Mouse (Mus musculus): ENCODE data around the gene Optc. TPM values are rescaled to one million over a fixed set of nuclear protein-coding genes. Genes with fewer than 3 reads are reported as not detected.

The Optc gene
- polyA plus RNA-seq, 1 experiment from 2014 or later, result 2.6 TPM

DNA sequence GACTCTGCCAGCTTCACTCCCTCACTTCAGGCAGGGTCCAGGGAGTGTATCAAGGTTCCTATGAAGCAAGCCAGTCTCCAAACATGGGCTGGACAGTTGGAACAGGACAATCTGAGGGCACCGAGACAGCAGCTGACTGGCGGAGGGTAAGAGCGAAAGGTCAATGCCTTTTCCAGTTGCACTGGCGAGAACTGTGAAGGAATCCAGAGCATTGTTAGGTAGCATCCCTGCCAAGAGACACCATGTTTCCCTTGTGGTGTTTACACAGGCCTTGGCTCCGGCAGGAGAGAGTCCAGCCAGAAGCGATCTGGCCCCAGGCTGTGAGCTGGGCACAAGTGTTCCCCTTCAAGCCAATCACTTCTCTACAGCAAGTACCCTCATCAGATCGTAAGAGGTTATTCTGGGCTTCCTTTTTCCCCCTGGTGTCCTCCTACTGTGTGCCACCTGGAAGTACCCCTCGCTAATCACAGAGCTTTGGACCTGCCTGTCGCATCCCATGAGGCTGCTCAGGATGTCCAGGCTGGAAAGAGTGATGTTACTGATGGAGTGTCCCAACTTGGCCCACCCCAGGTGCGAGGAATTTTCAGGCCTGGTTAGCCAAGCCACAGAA lies 26.7 kb upstream of the Optc start:
- no peaks in the 10 kb centered on the region for H3K4me1 ChIP-seq
- H3K9ac ChIP-seq, result no peak overlapping the region
- 90% methylated on average over 10 of the region's 10 CpGs for WGBS
- H3K27me3 ChIP-seq, result no peaks in the 10 kb centered on the region
- H3K4me2 ChIP-seq, result no peak overlapping the region
- H3K9me3 ChIP-seq, result peaks cover 5% of the 10 kb centered on the region; the same call in 1 of the 2 replicates
- no peak overlapping the region for H3K27ac ChIP-seq
- no peak for ATAC-seq (ENCODE audit: low FRiP score)
- H3K4me3 ChIP-seq (replicated peaks), result no peak overlapping the region
- no peaks in the 10 kb centered on the region for H3K36me3 ChIP-seq (replicated peaks)

DNA sequence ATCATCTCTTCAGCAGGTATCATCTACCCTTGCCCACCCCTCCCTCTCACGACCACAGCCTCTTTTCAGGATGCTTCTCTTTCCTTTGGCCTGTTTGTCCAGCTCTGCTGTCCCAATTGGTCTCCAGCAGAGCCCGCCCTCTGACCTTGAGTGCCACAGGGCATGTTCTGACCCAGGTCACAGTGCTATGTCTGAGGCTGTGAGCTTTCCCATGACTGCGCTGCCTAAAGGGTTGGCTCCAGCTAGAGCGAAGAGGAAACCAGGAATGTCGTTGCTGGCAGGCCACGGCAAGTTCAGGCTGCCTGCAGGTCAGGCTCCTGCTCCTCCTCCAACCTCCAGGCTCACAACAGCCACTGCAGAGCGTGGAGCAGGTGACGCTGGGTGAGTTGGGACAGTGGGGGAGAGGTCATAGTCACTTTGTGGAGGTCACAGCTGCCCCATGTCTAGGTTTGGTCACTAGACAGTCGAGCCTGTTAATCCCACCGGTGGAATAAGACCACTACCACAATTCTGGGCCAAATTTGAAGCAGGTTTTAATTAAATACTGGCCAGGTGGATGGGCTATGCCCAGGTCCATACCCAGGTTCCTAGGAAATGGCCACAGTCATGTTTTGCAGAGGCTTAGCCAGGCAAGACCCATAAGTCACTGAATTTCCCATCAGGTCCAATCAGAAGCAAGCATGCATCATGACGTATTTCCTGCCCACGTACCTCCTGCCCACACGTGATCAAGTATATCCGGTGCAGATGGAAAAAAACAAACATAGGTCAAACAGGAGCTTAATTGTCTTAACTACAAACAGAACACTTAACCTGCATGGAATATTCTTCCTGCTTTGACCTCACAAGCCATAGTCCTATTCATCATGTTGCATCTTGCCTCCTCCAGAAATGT lies 25.7 kb upstream of the Optc start:
- no peaks in the 10 kb centered on the region for H3K27me3 ChIP-seq
- H3K36me3 ChIP-seq (replicated peaks), result no peaks in the 10 kb centered on the region
- no peak overlapping the region for H3K9ac ChIP-seq
- H3K4me3 ChIP-seq (replicated peaks), result no peak overlapping the region
- H3K9me3 ChIP-seq, result peaks cover 5% of the 10 kb centered on the region; the same call in 1 of the 2 replicates
- H3K27ac ChIP-seq, result no peak overlapping the region
- no peak overlapping the region for H3K4me2 ChIP-seq
- no peaks in the 10 kb centered on the region for H3K4me1 ChIP-seq
- no peak for ATAC-seq (ENCODE audit: low FRiP score)
- WGBS, result 78% methylated on average over 14 of the region's 14 CpGs

DNA sequence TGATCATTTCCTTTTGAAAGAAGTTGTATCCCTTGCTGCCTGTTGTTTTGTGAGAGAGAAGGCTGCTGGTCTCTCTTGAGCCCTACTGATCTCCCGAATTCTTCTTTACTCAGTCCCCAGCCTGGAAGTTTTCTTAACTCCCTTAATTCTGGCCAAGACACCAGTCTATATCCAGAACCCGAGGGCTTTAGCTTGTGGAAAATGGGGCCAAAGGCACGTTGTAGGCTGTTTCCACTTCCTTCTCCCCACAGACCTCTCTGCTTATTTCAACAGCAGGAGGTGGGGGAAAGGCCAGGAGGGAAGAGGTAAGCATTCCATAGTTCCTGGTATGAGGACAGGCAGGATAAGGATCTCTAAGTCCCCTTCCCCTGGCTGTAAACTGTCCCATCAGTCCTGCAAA lies 22.2 kb upstream of the Optc start:
- ATAC-seq (ENCODE audit: low FRiP score), result no peak

DNA sequence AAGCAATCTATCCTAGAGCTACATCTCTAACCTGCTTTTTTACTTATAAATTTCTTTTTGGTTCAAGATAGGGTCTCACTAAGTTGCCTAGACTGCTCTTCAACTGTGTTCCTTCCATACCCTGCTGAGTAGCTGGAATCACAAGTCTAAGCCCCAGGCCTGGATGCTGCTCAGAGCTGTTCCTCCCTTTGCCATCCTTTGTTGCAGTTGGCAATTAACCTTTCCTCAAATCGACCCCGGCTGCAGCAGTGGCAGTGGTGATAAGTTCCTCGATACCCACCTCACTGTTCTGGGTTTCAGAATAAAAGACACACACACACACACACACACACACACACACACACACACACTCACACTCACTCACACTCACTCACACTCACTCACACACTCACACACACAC lies 17.4 kb upstream of the Optc start:
- WGBS, result 95% methylated on average over 3 of the region's 3 CpGs

More for the DNA sequence above, 22.2 kb upstream of the Optc start:
- Histone ChIP-seq H3K4me1 (no peaks in the 10 kb centered on the region), H3K36me3 (replicated peaks) (no peaks in the 10 kb centered on the region), H3K9ac (no peak overlapping the region), H3K9me3 (no peaks in the 10 kb centered on the region), H3K27me3 (no peaks in the 10 kb centered on the region), H3K4me2 (no peak overlapping the region), H3K4me3 (replicated peaks) (no peak overlapping the region), H3K27ac (no peak overlapping the region)
- 58% methylated on average over 3 of the region's 3 CpGs for WGBS

DNA sequence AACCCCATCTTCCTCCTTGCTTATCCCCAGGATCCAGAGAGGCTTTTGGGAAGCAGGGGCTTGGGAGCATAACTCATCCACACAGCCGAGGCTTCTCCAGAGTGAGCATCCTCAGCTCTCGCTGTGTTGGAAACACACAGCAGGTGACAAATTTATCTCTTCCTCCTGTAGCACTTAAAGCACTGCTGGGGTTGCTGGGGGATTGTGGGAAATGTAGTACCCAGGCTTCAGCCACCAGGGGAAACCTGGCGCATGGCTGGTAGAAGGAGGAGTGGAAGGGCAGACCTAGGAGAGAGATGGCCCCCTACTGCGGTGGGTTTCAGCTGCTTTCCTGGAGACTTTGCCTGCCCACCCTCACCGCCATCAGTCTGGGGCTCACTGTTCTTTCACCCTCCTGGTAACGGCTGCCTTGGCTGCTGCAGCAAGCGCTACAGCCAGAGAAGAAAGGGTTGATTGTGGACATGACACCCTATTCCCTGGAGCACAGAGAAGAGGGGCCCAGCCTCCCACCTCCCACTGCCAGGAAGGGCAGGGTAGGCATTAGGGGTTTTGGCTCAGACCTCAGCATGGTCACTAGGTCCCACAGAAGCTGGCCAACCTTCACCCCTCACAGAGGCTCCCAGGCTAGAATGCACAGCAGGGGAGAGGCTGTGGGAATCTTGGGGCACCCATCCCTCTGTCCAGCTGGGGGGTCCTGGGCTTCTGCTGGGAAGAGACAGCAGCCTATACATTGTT lies 16.5 kb upstream of the Optc start:
- Histone ChIP-seq H3K4me1 (peaks cover 25% of the 10 kb centered on the region), H3K27ac (no peak overlapping the region), H3K9ac (no peak overlapping the region), H3K9me3 (no peaks in the 10 kb centered on the region), H3K4me3 (replicated peaks) (no peak overlapping the region), H3K27me3 (peaks cover 8% of the 10 kb centered on the region; the same call in 1 of the 2 replicates), H3K36me3 (replicated peaks) (no peaks in the 10 kb centered on the region), H3K4me2 (no peak overlapping the region; the same call in 1 of the 2 replicates)
- WGBS, result 26% methylated on average over 7 of the region's 7 CpGs
- 0 out of 2 replicates have a peak, but pooled peaks have one; percentile 23 for ATAC-seq (ENCODE audit: low FRiP score)

More for the DNA sequence above, 17.4 kb upstream of the Optc start:
- H3K4me1 ChIP-seq, result peaks cover 17% of the 10 kb centered on the region
- no peaks in the 10 kb centered on the region for H3K36me3 ChIP-seq (replicated peaks)
- no peak overlapping the region for H3K4me3 ChIP-seq (replicated peaks)
- H3K27me3 ChIP-seq, result peaks cover under 1% of the 10 kb centered on the region; the same call in 1 of the 2 replicates
- no peak overlapping the region for H3K9ac ChIP-seq
- H3K9me3 ChIP-seq, result no peaks in the 10 kb centered on the region
- no peak overlapping the region for H3K4me2 ChIP-seq
- H3K27ac ChIP-seq, result no peak overlapping the region
- no peak for ATAC-seq (ENCODE audit: low FRiP score)

DNA sequence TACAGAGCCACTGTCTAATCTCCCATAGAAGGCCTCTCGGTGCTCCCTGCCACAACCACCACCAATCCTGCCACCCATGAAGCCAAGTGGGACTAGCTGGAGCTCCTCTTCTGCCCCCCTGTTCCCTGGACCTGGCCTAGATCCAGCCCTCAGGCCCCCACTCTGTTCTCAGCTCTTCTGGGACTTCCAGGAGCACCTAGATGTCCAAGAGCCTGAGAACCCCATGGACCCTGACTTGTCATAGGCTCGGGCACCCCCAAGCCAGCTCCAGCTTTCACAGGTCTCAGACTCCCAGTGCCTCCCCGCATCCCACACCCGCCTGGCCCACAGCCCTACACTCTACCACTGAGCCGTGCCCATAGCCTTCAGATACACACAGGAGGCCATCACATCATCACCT lies 15.3 kb upstream of the Optc start:
- no peaks in the 10 kb centered on the region for H3K36me3 ChIP-seq (replicated peaks)
- ATAC-seq (ENCODE audit: low FRiP score), result no peak
- no peaks in the 10 kb centered on the region for H3K9me3 ChIP-seq
- H3K4me1 ChIP-seq, result peaks cover 29% of the 10 kb centered on the region
- H3K4me2 ChIP-seq, result no peak overlapping the region
- H3K9ac ChIP-seq, result no peak overlapping the region
- no peak overlapping the region for H3K4me3 ChIP-seq (replicated peaks)
- H3K27me3 ChIP-seq, result peaks cover 8% of the 10 kb centered on the region; the same call in 1 of the 2 replicates
- WGBS, result 98% methylated on average over 5 of the region's 5 CpGs
- no peak overlapping the region for H3K27ac ChIP-seq

DNA sequence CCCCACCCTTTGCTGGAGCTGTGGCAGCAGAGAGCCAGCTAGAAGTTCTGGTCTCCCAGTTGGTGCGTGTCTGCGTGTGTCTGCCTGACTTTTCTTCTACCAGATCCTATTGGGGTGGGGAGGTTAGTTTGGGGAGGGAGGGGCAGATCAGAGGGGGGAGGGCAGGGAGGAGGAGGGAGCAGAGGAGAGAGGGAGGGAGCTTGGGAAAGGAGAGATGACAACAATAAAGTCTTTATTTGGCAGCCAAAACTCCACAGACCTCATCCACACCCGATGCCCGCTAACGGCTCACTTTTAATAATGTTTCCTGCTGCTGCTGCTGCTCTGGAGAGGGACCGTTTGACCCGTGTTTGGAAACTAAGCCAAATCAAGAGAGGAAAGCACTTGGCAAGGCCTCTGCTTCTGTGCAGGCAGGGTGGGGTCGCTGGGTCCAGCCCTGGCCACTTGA lies 13.5 kb upstream of the Optc start, which contains the start of gene Prelp:
Gene Prelp, minus strand, starts transcription at position 111 of the 448 bp plus-strand sequence.
- 7% methylated on average over 8 of the region's 8 CpGs for WGBS
- no peak within 1 kb of the TSS for H3K4me3 ChIP-seq (replicated peaks)
- H3K9me3 ChIP-seq, result no peaks in the 10 kb centered on the region
- no peak for ATAC-seq (ENCODE audit: low FRiP score)
- H3K36me3 ChIP-seq (replicated peaks), result no peaks in the 10 kb centered on the region
- H3K27me3 ChIP-seq, result peaks cover 11% of the 10 kb centered on the region
- H3K9ac ChIP-seq, result no peak within 1 kb of the TSS
- H3K4me2 ChIP-seq, result peak within 1 kb of the TSS; percentile 11
- H3K27ac ChIP-seq, result peak within 1 kb of the TSS; percentile 16; the same call in 1 of the 2 replicates
- H3K4me1 ChIP-seq, result peaks cover 36% of the 10 kb centered on the region

DNA sequence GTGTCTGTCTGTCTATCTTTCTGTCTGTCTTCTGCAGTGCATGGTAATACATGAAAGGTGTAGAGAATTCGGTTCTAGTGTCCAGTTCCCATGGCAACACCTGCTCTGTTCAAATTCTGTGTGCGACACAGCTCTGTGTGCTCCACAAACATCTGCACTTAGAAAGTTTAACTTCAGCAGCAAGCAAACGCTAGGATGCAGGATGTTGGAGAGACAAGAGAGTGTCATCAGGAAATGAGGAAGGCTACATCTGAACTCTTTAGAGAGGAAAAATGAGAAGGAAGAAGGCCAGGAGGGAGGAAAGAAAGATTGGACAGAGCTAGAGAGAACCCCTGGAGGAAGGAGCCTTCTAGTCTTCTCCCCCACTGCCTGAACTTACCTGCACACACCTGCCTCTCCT lies 13.1 kb upstream of the Optc start:
- no peak overlapping the region for H3K9ac ChIP-seq
- H3K4me1 ChIP-seq, result peaks cover 36% of the 10 kb centered on the region
- no peaks in the 10 kb centered on the region for H3K9me3 ChIP-seq
- WGBS, result 20% methylated on average over 3 of the region's 3 CpGs
- H3K27ac ChIP-seq, result 0 out of 2 replicates have a peak overlapping the region, but pooled peaks have one; percentile 16
- ATAC-seq (ENCODE audit: low FRiP score), result no peak
- no peak overlapping the region for H3K4me3 ChIP-seq (replicated peaks)
- peak overlapping the region; percentile 11; the same call in 1 of the 2 replicates for H3K4me2 ChIP-seq
- no peaks in the 10 kb centered on the region for H3K36me3 ChIP-seq (replicated peaks)
- H3K27me3 ChIP-seq, result peaks cover 11% of the 10 kb centered on the region

DNA sequence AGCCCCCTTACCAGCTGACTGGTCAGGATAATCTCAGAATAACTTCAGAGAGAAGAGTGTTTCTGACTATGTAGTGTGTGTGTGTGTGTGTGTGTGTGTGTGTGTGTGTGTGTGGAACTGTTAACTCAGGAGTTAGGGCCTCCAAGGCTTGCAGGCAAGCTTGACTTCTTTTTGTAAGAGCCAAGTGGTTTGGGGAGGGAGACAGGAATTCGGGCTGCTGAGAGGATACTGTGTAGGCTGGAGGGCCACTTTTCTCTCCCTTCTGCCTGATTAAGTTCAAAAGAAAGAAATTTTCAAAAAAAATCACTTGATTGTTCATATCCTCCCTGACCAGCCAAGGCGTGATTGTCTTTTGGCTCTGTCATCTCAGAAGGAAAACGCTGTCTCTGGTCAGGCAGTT lies 12.6 kb upstream of the Optc start:
- Histone ChIP-seq H3K36me3 (replicated peaks) (no peaks in the 10 kb centered on the region), H3K4me2 (peak overlapping the region; percentile 11; the same call in 1 of the 2 replicates), H3K9me3 (no peaks in the 10 kb centered on the region), H3K9ac (no peak overlapping the region), H3K27me3 (peaks cover 11% of the 10 kb centered on the region), H3K27ac (peak overlapping the region; percentile 3; the same call in 1 of the 2 replicates), H3K4me3 (replicated peaks) (no peak overlapping the region), H3K4me1 (peaks cover 36% of the 10 kb centered on the region)
- 11% methylated on average over 3 of the region's 3 CpGs for WGBS
- no peak for ATAC-seq (ENCODE audit: low FRiP score)

DNA sequence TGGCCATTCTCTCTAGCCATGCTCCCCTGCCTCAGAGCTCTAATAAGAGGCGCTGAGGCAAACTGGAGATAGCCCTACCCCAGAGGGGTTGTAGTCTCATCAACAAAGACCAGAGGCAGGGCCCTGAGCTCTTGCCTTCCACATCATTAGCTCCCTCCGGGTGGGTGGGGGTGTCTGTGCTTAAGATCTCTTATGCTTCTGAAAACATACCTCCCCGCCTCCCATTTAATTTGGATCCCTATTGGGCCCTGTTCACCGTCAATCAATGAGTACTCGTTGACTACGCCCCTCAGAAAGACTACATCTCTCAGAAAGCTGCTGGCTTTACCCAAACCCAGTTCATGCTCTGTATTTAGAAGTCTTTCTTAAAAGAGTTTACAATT lies 10.3 kb upstream of the Optc start:
- WGBS, result 23% methylated on average over 6 of the region's 6 CpGs
- ATAC-seq (ENCODE audit: low FRiP score), result 0 out of 2 replicates have a peak, but pooled peaks have one; percentile 15
- Histone ChIP-seq H3K27me3 (peaks cover 11% of the 10 kb centered on the region), H3K9me3 (no peaks in the 10 kb centered on the region), H3K36me3 (replicated peaks) (no peaks in the 10 kb centered on the region), H3K4me2 (peak overlapping the region; percentile 13), H3K9ac (no peak overlapping the region), H3K4me3 (replicated peaks) (no peak overlapping the region), H3K4me1 (peaks cover 36% of the 10 kb centered on the region), H3K27ac (peak overlapping the region; percentile 68)

DNA sequence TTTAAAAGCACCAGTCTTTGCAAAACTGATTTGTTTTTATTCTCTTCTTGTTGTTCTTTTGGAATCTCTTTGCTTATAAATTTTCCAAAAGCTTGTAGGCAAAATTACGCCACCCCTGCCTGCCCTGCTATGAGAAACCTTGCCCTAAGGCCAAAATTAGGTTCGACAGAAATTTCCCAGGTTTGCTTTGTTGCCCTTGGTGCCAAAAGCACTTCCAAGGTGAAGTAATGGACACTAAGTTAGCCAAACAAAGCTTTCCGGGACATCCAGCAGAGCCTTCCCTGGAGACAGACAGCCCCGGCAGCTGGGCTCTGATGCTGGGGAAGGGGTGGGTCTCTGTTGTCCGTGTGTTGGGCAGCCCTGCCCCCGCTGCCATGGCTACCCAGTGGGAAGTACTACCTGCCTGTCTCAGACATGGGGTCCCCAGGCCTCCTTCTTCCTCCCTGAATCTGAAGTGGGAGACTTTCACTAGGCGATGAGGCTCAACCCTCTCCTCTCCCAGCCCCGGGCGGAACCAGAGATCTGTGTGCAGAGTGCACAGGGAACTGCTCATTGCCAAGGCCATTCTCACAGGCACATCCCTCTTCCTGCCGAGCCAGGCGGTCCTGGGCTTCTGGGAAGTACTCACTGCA lies 9.8 kb upstream of the Optc start:
- Histone ChIP-seq H3K27ac (peak overlapping the region; percentile 68), H3K27me3 (peaks cover 11% of the 10 kb centered on the region), H3K4me3 (replicated peaks) (no peak overlapping the region), H3K36me3 (replicated peaks) (no peaks in the 10 kb centered on the region), H3K4me1 (peaks cover 36% of the 10 kb centered on the region), H3K9ac (no peak overlapping the region), H3K9me3 (no peaks in the 10 kb centered on the region), H3K4me2 (peak overlapping the region; percentile 13)
- WGBS, result 24% methylated on average over 11 of the region's 11 CpGs
- ATAC-seq (ENCODE audit: low FRiP score), result peak; percentile 44; the same call in 1 of the 2 replicates

All from forebrain, embryonic 12.5 days (tissue).